Mouse (Mus musculus) limb, embryonic 10.5 days (tissue): ENCODE data around the gene Sult2a4. TPM values are rescaled to one million over a fixed set of nuclear protein-coding genes. Genes with fewer than 3 reads are reported as not detected.
"Not testable (repeated sequence)": the region's sequence is repeated elsewhere in the genome, so short reads cannot be mapped to it uniquely, and the experiment has no call there.

ENCODE experiments used
- DNase-seq: peaks from one replicate; pipeline ENCODE4 v3.0.0-alpha.2; 2017; ENCODE audit warnings: low spot score
- H3K27ac ChIP-seq: fragments of 300-500 bp; sonication (generic); 2 replicates; pipeline ENCODE4 v1.5.1; 2016; ENCODE audit warnings: mild to moderate bottlenecking
- H3K27me3 ChIP-seq: fragments of 300-500 bp; sonication (generic); 2 replicates; pipeline ENCODE4 v1.6.1; 2016; ENCODE audit warnings: low read depth, mild to moderate bottlenecking; ENCODE audit not compliant: poor library complexity, severe bottlenecking
- H3K36me3 ChIP-seq: fragments of 300-500 bp; sonication (generic); 2 replicates; pipeline ENCODE4 v1.6.1; 2016; ENCODE audit warnings: mild to moderate bottlenecking, moderate library complexity
- H3K4me1 ChIP-seq: fragments of 300-500 bp; sonication (generic); 2 replicates; pipeline ENCODE4 v1.6.1; 2016
- H3K4me3 ChIP-seq: fragments of 300-500 bp; sonication (generic); 2 replicates; pipeline ENCODE4 v1.5.1; 2016; ENCODE audit warnings: mild to moderate bottlenecking, moderate library complexity
- H3K9me3 ChIP-seq: fragments of 300-500 bp; sonication (generic); replicated peaks from 2 replicates; pipeline ENCODE4 v1.6.1; 2016; ENCODE audit warnings: mild to moderate bottlenecking
- WGBS: fragments of 180-500 bp; shearing (Covaris S2); methylation state at CpG from one replicate; pipeline ENCODE4 v1.1.7; 2016; 5-methylcytosine and 5-hydroxymethylcytosine counted together
- polyA plus RNA-seq: library from polyadenylated mRNA; unstranded; fragments of >200 nt; fragmentation: Nextera tagmentation; extraction: Ambion mirVana; gene quantifications from 2 replicates; pipeline ENCODE4 v1.2.1, GENCODE M21; 2016

The Sult2a4 gene
- not detected in 2 replicates for polyA plus RNA-seq

DNA sequence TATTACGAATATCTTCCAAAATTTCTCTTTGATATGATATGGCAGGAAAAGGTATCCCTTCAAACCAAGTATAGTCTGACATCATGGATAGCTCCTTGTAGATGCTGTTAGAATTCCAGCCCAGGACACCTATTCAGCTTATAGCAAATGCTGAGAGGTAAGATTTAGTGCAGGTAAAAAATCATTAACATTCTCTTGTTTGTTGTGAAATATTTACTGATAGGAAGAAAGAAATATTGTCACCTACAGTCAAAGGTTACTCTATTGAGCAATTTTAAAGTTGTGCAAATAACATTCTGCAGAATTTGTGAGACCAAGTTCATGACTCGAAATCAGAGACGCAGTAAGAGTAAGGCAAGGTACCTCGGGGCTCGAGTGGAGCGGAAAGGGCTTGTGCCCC is at the start of gene Sult2a4:
Gene Sult2a4, minus strand, starts transcription at position 101 of the 400 bp plus-strand sequence.
- H3K27me3 ChIP-seq, H3K27ac ChIP-seq, H3K4me1 ChIP-seq, DNase-seq, H3K9me3 ChIP-seq, H3K4me3 ChIP-seq, H3K36me3 ChIP-seq: not testable (repeated sequence)
- WGBS = 97% methylated on average over 6 of the region's 6 CpGs

DNA sequence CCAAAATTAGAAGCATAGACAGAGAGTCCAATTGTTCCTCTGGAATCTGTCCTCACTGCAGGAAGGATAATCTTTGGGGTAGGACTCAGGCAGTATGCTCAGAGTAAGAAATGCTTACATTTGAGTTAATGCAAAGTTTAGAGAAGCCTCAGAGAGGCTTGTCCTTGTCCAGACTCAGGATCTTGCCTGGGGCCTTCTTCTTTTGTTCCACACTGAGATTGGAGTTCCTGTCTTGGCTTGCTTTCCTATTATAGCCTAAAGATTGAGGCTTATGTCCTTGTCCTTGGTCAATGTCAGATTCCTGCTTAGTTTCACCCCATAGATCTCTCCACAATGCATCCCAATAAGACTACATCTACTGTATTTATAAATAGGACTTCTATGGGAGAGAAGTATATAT is 41.4 kb upstream of the Sult2a4 start:
- DNase-seq, H3K4me1 ChIP-seq, H3K4me3 ChIP-seq, H3K27ac ChIP-seq, H3K27me3 ChIP-seq, H3K9me3 ChIP-seq, H3K36me3 ChIP-seq: not testable (repeated sequence)

DNA sequence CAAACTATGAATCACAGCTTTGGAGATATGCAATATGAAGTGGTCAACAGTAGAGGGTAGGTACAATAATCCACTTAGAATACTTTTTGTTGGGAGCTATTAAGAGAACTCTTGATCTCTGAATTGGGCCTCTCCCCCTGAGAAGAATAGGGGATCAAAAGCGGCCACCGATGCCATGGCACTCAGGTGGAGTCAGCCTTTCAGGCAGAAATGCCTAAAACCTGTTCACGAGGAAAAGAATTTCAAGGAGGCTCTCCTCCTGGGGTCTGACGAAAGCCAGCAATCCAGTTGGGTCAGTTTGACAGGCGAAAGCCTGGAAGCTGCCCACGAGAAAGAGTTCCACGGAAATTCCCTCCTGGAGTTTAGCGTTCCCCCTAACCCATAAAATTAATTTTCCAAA is 23.7 kb upstream of the Sult2a4 start:
- no peak for DNase-seq
- Histone ChIP-seq H3K4me1 (no peaks in the 10 kb centered on the region), H3K27me3 (no peaks in the 10 kb centered on the region), H3K9me3 (0 out of 2 replicates have a peak, but pooled peaks cover 2% of the 10 kb centered on the region), H3K27ac (no peak overlapping the region), H3K36me3 (no peaks in the 10 kb centered on the region), H3K4me3 (no peak overlapping the region)
- 88% methylated on average over 8 of the region's 8 CpGs for WGBS

DNA sequence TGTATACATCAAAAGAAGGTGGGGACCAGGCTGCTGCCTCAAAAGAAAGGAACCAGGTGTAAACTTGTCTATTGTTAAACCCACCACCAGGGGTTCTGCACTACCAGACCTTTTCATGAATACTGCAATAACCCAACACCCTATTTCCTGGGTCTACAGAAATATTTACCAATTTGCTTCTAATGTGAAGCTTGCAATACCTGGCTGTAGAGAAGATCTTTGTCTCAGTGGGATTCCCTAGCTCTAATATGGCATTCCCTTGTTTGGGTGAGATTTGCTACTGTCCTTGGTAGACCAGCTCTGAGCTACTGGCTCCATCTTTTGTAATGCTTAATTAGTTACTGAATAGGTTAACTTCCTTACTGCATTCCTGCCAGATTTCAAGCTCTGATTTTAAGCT is 21.3 kb upstream of the Sult2a4 start:
- H3K4me1 ChIP-seq, H3K9me3 ChIP-seq, H3K36me3 ChIP-seq, H3K4me3 ChIP-seq, H3K27me3 ChIP-seq, H3K27ac ChIP-seq, DNase-seq: not testable (repeated sequence)

Other genes with a start within 250 kb of the Sult2a4 start
- not detected in 2 replicates for gene Sult2a1, start 152.2 kb downstream of the Sult2a4 start, polyA plus RNA-seq
- not detected in 2 replicates for gene Sult2a3, start 133.4 kb upstream of the Sult2a4 start, polyA plus RNA-seq